Mouse (Mus musculus) c-Kit-positive CD71-positive TER-119-positive erythroid progenitor cells, embryonic 14.5 days (primary cell): ENCODE measurements around the gene Pdha1.

Experiments
- DNase-seq: peaks from one replicate; pipeline ENCODE4 v3.0.0-alpha.2; 2013; ENCODE audit warnings: low spot score

Gene Pdha1

DNA sequence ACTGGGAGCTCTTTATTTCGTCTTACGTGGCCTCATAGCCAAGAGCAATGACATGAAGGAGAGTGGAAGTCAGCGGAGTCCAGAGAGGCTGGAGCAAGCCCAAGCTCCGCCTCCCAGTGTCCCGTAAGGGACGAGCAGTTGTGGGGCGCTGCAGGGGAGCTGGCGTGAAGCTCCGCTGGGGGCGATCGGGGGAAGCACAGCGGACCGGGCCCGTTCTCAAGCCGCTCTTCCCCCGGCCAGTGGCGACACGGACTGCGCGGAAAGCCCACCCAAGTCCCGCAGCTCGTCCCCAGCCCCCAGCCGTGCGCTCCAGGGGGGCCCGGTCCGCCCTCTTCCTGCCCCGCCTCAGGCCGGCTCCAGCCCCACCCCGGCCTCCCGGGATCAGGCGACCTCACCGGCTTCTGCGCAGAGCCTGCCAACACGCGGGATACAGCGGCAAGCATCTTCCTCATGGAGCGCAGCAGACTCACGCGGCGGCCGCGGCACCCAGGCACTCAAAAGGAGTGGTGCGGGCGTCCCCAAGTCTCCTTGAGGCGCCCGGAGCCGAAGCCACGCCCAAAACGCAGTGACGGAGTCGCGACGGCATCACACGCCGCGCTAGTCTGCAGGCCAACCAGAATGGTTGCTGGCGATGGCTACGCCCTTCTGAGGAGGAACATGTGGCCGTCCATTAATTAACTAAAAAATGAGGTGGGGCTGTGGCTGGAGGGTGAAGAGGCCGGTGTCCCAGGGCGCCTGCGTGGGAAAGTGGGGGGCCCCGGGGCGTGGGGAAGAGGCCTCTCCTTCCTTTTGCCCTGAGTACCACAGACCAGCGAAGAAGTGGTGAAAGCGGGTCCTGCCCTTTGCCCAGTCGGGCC is at the start of gene Pdha1:
Pdha1 (minus strand) TSS at position 553 of the 857 bp plus-strand sequence.
- peak; percentile 75 for DNase-seq

DNA sequence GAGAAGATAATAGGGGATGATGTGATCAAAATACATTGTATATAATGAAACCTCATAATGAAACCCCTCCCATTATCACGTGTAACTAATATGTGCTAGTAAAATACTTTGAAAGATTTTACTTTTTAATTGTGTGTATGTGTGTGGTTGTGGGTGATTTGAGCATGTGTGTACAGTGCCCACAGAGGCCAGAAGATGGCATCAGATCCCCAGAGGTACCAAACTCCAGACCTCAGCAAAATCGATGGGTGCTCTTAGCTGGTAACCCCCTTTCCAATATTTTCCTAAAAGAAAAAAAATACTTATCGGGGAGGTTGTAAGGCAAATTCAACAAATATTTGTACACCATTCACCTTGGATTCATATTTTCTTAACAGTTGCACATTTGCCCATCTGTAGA is 40.8 kb upstream of the Pdha1 start:
- no peak for DNase-seq

DNA sequence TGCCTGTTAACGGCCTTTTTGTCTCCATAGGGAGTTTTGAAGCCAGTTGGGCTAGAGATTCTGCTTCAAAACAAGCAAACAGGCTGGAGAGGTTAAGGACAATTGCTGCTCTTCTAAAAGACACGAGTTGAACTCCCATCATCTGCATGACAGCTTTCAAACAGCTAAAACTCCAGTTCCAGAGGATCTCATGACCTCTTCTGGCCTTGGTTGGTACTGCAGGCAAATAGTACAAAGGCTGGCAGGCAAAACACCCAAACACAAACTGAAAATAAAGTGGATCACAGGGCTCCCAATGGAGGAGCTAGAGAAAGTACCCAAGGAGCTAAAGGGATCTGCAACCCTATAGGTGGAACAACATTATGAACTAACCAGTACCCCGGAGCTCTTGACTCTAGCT is 31.9 kb upstream of the Pdha1 start:
- DNase-seq, result peak; percentile 31

DNA sequence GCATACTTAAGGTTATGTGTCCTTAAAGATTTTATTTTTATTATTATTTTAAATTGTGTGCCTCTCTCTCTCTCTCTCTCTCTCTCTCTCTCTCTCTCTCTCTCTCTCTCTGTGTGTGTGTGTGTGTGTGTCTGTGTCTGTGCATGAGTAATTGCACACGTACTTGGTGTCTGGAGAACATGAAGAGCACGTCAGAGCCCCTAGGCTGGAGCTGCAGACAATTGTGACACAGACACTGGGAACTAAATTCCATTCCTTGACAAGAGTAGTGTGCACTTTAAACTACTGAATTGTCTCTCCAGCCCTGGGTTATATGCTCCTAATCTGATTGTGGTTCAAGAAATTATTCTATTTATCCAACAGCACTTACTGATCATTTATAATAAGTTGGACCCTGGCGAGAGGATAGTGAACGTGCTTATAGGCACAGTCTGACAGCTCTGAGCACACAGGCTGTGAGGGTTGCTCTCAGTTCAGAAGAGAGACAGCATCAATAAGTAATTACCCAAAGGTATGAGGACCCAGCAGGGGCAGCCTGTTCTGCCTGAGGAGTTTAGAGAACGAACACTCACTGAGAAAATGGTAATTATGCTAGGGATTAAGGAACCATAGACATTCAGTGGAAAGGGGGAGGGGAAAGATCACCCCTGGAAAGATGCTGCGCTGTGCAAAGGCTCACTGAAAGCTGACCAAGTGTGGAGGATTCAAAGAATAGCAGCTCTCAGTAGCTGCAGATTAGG is 28.2 kb upstream of the Pdha1 start:
- DNase-seq, result no peak

DNA sequence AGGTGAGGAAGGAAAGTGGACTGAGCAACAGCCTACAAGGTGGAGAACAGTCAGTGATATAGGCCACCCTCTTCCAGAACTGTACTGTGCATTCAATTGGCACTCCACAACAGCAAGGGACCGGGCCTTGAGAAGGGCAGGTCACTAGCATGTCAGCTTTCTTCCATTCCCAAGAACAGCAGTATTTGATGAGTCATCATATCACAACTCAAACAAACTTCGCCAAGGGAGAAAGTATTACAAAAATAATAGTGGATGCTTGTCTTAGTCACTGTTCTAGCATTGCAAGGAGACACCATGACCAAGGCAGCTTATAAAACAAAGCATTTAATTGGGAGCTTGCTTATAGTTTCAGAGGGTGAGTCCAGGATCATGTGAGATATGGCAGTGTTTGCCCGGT is 26.0 kb upstream of the Pdha1 start:
- DNase-seq, result no peak

DNA sequence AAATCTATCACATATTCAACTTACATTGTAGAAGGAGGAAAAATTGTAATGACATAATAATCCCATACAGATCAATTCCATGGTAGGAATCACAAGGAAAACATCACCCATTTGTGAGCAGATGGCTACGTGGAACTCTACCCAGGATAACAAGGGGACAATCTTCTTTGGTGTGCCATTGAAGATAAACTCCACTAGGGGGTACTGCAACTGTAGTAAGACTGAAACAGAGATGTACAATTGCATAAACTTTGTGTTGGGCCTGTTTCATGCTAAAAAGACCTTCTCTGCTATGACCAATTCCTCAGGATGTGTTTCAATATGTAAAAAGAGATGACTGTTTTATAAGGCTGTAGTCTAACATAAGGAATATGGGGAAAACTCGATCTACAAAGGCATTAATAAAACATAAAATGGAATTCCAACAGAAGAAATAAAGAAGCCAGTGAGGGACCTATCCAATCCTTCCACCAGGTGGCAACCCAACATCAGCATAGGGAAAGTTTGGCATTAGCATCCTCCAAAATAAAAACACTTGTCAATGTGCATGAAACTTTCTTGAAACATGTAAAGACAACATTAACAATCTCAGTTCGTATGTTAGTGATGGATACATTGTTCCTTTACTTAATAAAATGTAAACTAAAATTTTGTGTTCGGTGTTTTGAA is 15.1 kb upstream of the Pdha1 start:
- DNase-seq, result no peak

DNA sequence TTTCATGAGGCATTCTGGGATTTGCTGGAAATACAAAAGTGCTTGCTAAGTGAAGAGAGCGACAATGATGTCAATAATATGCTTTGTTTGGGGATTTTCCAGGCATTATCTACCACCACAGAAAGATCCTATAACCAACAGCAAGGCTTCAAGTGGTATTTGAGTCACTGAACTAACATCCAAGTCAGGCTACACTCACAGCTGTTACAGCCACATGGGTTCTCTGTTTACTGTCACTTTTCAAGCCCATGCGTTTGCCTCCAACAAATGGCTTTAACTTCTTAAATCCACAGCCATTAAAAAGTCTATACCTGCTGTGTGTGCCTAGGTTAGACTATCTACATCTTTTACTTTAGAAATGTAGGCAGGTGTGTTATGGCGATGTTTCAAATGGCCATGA is 10.6 kb upstream of the Pdha1 start:
- no peak for DNase-seq

DNA sequence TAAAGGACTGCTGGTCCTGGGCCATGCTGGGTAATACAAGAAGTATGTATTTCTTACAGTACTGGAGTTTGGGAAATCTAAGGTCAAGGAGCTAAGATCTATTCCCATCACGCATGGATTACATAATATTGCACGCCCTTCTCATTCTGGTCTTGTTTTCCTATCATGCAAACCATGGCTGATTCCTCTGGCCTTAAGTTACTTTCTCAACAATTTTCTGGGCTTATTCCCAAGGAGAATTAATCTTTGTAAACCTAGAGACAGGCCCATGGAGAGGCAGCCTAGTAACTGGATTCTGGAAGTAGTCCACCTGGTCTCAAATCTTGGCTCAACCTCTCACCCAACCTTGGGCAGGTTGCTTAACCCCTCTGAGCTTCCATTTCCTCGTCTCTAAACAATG is 9.2 kb upstream of the Pdha1 start:
- DNase-seq, result no peak

DNA sequence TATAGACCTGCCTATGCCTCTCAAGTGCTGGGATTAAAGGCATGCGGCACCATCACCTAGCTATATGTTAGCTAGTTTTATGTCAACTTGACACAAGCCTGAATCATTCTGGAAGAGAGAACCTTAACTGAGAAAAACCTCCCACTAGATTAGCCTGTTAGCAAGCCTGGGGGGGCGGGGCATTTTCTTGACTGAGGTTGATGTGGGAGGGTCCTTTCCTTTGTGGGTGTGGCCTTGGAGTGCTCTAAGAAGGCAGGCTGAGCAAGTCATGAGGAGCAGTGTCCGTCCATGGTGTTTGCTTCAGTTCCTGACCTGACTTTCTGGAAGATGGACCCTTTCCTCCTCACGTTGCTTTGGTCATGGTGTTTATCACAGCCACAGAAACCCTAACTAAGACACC is 8.6 kb upstream of the Pdha1 start:
- no peak for DNase-seq

DNA sequence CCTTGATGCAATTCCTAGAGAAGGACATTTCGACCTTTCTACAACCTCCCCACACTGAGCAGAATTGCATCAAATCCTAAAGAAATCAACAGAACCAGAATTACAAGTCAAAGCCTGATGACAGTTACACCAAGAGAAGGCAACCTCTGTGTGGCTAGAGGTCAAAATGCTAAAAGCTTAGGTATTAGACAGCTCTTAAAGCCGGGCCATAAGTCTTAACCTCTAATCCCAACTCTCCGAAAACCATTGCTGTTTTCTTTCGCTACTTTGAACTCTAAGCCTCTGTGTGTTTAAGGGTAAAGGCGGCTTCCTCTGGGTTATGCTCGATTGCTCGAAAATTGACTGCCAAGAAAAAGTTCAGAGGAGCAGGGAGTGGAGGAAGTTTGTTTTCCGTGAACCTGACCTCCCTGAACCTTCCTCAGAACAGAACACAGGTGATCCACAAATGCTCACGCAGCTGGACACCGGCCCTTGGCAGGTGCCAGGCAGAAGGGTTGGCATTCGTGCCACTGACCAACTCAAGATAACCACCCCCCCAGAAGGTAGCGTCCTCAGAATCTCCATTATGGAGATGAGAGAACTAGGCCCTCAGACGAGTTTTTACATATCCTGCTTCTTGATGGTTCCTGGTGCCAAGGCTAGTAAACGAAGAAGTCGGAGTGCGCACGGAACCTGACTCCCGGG is 894 bp downstream of the Pdha1 start:
- no peak for DNase-seq

DNA sequence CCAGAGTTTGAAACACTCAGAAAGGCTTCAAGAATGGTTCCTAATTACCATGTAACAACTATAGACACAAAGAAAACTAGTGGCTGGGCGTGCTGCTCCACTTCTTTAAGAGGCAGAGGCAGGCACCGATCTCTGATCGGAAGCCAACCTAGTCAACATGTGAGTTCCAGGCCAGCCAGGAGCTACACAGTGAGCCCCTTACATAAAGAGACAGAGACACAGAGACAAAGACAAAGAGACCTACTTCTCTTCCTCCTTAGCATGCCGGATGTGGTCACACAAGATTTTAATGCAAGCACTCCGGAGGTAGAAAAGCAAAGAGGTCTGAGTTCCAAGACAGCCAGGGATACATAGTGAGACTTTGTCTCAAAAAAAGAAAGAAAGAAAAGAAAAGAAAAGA is 2.1 kb downstream of the Pdha1 start:
- no peak for DNase-seq

DNA sequence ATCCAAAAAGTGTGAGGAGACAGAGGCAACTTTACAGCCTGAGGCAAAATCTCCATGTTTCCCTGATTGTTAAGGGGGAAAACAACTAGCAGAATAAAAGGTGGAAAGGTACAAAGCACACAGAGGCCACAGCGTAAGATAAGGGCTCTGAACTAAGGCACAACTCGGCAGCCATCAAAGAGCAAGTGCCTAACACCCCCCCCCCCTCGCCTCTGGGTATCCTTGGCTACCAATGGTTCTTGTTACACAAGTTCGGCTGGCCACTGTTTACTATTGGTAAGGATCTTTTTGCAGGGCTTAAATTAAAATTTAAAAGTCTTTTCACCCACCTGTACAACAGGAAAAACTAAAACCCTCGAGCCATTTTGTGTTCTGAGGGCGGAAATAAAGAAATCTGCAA is 2.5 kb downstream of the Pdha1 start:
- DNase-seq, result no peak

DNA sequence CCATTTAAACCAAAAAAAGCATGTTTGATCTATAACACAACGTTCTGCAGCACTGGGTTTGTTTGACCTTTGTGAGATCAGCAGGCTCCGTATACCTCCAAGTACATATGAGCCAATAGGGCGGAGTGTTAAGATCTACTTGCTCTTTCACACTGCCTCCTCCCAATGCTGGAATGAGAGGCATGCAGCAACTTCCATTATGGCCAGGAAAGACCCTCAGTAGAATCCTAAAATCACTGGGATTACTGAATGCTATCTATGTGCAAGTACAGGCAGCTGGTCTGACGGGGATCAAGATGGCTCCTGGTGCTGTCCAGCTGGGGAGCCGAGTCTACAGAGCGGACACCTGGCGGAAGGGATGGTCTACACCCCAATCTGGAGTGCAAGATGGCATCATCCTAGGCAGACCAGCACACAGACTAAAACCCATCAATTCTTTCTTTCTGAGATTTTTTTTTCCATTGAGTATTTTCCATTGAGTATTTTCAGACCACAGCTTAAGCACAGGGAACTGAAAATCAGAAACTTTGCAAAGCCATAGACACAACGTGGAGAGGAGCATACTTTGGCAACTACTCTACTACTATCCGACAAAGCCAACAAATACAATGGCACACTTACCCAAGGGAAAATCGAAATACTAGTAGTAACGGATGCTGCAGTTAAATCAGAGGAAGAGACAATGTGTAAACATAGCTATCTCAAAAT is 3.9 kb downstream of the Pdha1 start:
- no peak for DNase-seq

DNA sequence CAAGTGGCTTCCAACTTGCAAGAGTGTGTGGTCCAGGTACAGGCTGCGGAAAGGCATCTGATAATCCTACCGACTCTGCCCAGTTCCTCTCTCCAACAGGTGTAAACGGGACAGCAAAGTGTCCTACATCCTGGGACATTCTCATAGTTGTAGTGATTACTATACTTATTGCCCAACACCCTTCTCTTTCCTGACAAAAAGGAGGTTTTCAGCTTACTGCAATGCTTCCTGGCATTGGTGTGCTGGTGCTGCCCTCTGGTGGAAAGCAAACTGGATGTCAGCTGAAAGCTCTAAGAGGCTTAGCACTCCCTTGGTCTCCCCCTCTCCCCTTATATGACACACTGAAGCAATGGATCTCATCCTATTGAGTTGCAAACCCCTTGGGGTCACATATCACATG is 21.6 kb downstream of the Pdha1 start:
- DNase-seq, result no peak

DNA sequence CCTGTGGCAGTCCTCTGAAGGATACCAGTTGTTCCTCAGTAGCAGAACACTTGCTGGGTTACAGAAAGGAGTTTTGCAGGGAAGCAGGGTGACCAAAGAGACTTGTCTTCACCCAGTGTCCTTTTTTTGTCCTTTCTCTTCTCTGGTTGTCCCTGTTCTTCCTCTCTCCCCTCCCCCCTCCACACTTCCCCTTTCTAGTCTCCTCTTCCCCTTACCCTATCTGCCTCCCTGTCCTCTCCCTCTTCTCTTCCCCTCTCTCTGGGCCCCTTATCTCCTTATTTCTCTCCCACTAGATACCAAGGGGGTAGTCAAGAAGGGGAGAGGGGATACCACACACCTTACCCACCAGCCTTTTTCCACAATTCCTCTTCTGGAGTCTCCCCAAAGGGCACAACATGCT is 22.1 kb downstream of the Pdha1 start:
- DNase-seq, result no peak

DNA sequence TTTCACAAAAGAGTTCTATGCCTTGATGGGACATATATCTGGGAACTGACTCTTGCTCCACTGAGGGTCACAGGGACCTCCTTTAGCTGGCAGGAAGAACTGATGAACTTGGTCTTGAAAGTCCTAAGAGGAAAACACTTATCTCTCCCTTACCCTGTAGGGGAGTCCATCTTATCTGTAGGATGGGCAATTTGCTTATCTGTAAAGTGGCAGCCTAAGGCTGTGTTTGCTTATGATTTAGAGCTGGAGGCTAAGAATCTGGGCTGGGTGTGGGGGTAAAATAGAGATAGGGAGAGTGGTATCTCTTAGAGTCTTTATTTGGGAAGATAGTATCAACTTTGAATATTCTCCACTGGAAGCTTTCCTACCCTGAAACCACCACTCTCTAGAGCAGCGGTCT is 24.4 kb downstream of the Pdha1 start:
- no peak for DNase-seq

DNA sequence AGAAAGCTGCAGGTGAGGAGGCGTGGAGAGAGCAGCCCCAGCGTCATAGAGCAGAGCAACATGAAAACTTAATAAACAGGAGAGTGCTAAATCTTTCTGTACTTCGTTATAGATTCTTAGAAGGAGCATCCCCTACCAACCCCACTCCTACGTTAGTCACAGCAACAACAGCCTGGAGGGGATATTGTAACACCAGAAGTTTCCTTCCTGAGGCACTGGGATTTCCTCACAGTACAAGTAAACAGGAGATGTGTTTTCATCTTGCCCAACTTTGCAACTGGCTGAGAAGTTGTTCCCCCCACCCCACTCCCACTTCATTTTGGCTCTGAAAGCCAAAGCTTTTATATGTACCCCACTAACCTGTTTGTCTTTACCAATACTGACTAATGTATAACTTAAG is 30.4 kb downstream of the Pdha1 start:
- no peak for DNase-seq

DNA sequence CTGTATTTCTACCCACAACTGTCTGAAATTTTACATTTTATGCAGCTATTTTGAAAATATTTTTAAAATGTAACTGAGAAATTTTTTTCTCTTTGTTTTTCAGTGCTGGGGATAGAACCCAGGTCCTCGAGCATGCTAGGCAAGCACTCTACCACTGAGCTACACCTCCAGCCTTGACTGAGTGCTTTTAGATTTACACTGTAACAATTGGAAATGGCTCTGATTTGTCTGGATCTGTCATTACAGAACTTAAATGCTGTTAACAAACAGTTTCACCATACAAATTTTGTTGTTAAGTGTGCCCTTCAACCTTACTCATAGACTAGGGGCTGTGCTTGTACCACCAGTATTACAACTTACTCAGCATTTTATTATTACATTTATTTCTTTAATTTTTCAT is 46.2 kb downstream of the Pdha1 start:
- no peak for DNase-seq
